Mouse (Mus musculus) hindbrain, embryonic 16.5 days (tissue): ENCODE results near the gene Ankmy2. TPM values are rescaled to one million over a fixed set of nuclear protein-coding genes. Genes with fewer than 3 reads are reported as not detected.

ENCODE experiments used
- polyA plus RNA-seq: library from polyadenylated mRNA; unstranded; fragments of >200 nt; fragmentation: Nextera tagmentation; extraction: Ambion mirVana; gene quantifications from 2 replicates; pipeline ENCODE4 v1.2.1, GENCODE M21; 2015

Ankmy2 gene
- polyA plus RNA-seq, 1 experiment from 2014 or later, result 81.0 TPM

Other genes starting within 250 kb of the Ankmy2 start
- gene Agr3, start 231.5 kb upstream of the Ankmy2 start, polyA plus RNA-seq, result 0.39 and 0.42 TPM in 2 replicates
- gene Agr2, start 164.2 kb upstream of the Ankmy2 start, polyA plus RNA-seq, result not detected in 2 replicates
- gene Tspan13, start 114.6 kb upstream of the Ankmy2 start, polyA plus RNA-seq, result 378 and 391 TPM in 2 replicates
- gene Bzw2, start 966 bp downstream of the Ankmy2 start, polyA plus RNA-seq, result 330 and 343 TPM in 2 replicates
- not detected in 2 replicates for gene Lrrc72, start 96.3 kb downstream of the Ankmy2 start, polyA plus RNA-seq
- 32.8 and 36.1 TPM in 2 replicates for gene Sostdc1, start 157.0 kb downstream of the Ankmy2 start, polyA plus RNA-seq
- gene Ispd, start 224.3 kb downstream of the Ankmy2 start, polyA plus RNA-seq, result 13.6 and 13.9 TPM in 2 replicates
- 2.1 TPM in 2 replicates for gene D630036H23Rik, start 225.1 kb downstream of the Ankmy2 start, polyA plus RNA-seq